Mouse (Mus musculus): ENCODE data around the gene Bmp2k. TPM values are rescaled to one million over a fixed set of nuclear protein-coding genes. Genes with fewer than 3 reads are reported as not detected.
A peak's percentile ranks its signal among the peaks of the same experiment; 100 is the strongest.

The Bmp2k gene
- polyA plus RNA-seq, 1 experiment from 2014 or later = 12.5 TPM

DNA sequence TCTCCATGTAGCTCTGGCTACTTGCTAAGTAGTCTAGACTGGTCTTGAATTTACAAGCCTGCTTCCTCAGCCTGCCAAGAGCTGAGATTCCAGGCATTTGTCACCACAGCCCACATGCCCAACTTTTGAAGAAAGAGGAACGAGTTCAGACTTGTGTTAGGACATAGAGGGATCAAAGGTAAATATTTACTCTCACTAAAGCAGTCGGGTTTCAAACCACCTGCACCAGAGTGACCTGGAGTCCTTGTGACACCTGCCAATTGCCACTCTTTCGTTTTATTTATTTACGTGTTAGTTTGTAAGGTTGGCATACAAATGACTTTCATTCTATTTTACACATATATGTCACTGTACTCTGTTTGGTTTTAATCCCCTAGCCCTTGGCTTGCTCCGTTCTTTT lies 36.4 kb upstream of the Bmp2k start:
- WGBS = 41% methylated on average over 5 of the region's 5 CpGs
- Histone ChIP-seq H3K27me3 (replicated peaks; ENCODE audit: control insufficient read depth, insufficient read depth, low read length) (no peaks in the 10 kb centered on the region), H3K9ac (ENCODE audit: low read depth, low read length) (no peak overlapping the region), H3K27ac (ENCODE audit: low read length) (no peak overlapping the region), H3K4me3 (ENCODE audit: low read length) (no peak overlapping the region), H3K9me3 (ENCODE audit: control insufficient read depth, low read length) (no peaks in the 10 kb centered on the region), H3K4me2 (ENCODE audit: low read depth, low read length) (no peak overlapping the region), H3K4me1 (ENCODE audit: control insufficient read depth, insufficient read depth, low read length) (peaks cover 8% of the 10 kb centered on the region), H3K36me3 (ENCODE audit: control insufficient read depth, insufficient read depth, low read length) (no peaks in the 10 kb centered on the region)
- no peak for ATAC-seq

DNA sequence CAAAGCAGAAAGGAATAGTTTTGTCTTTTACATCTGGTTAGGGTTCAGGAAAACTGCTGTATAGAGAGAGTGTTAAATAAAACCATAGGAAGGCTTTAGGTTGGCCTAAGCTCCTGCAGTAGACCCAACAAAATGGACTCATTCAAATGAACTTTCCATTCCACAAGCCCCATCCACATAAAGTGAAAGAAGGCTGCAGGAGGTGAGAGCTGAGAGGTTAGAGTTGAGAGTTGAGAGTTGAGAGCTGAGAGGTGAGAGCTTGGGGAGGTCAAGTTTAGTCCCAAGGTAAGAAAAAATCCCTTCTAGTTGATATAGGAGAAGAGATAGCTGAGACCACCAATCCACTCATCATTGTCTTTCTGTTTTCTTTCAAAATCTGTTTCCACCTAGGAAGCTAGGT lies 35.6 kb upstream of the Bmp2k start:
- H3K36me3 ChIP-seq (ENCODE audit: control insufficient read depth, insufficient read depth, low read length) = no peaks in the 10 kb centered on the region
- H3K27ac ChIP-seq (ENCODE audit: low read length) = no peak overlapping the region

DNA sequence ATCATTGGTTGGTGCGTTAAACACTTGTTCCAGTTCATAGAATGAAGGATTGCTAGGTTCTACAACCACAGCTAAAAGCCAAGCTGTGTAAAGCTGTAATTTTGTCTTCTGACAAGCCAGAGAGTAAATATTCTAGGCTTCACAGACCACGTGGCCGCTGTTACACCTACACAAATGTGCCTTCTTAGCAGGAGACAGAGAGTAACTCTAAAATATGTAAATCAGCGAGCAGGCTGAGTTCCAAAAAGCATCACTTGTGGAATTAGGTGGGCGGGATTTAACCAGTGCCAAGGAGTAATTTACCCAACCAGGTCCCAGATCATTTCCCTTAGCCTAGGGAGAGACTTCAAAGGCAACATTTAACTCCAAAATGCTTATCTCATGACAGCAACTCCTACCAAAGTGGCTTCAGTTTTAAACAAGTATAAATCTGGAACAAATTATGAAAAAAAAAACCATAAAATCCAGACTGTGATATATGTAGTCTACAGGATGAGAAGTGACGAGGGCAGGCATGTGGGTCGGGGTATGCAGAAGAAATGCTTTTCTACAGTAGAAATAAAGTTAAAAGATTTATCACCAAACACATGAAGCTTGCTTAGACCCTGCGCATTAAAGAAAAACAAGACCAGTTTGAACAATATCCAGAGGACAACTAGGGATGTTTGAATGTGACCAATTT lies 35.1 kb upstream of the Bmp2k start:
- no peak for ATAC-seq
- no peak overlapping the region for H3K4me2 ChIP-seq (ENCODE audit: low read depth, low read length)
- 53% methylated on average over 8 of the region's 8 CpGs for WGBS

More for the DNA sequence above, 35.6 kb upstream of the Bmp2k start:
- H3K4me2 ChIP-seq (ENCODE audit: low read depth, low read length) = no peak overlapping the region
- H3K9me3 ChIP-seq (ENCODE audit: control insufficient read depth, low read length) = no peaks in the 10 kb centered on the region
- no peaks in the 10 kb centered on the region for H3K27me3 ChIP-seq (replicated peaks; ENCODE audit: control insufficient read depth, insufficient read depth, low read length)
- H3K4me3 ChIP-seq (ENCODE audit: low read length) = no peak overlapping the region
- peaks cover 8% of the 10 kb centered on the region for H3K4me1 ChIP-seq (ENCODE audit: control insufficient read depth, insufficient read depth, low read length)
- no peak overlapping the region for H3K9ac ChIP-seq (ENCODE audit: low read depth, low read length)
- no peak for ATAC-seq

DNA sequence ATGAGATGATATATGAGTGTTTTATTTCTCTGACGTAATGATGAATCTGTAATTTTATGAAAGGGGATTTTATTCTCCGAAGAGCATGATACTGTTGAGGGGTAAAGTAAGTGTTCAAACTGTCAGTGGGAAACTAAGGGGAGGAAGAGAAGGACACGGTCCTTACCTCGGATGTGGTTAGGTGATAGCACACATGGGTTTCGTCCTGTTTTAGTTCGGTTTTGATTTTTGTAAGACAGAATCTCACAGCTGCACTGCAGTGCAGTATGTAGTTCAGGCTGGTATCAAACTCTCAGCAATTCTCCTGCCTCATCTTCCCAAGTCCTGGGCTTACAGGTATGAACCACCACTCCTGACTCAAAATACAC lies 34.6 kb upstream of the Bmp2k start:
- H3K9ac ChIP-seq (ENCODE audit: low read depth, low read length) = no peak overlapping the region
- H3K27me3 ChIP-seq (replicated peaks; ENCODE audit: control insufficient read depth, insufficient read depth, low read length) = no peaks in the 10 kb centered on the region
- ATAC-seq = no peak
- no peaks in the 10 kb centered on the region for H3K36me3 ChIP-seq (ENCODE audit: control insufficient read depth, insufficient read depth, low read length)
- H3K9me3 ChIP-seq (ENCODE audit: control insufficient read depth, low read length) = no peaks in the 10 kb centered on the region
- no peak overlapping the region for H3K4me2 ChIP-seq (ENCODE audit: low read depth, low read length)
- H3K4me1 ChIP-seq (ENCODE audit: control insufficient read depth, insufficient read depth, low read length) = peaks cover 8% of the 10 kb centered on the region
- no peak overlapping the region for H3K4me3 ChIP-seq (ENCODE audit: low read length)
- no peak overlapping the region for H3K27ac ChIP-seq (ENCODE audit: low read length)
- WGBS = 75% methylated on average over 6 of the region's 6 CpGs

More for the DNA sequence above, 35.1 kb upstream of the Bmp2k start:
- no peak overlapping the region for H3K27ac ChIP-seq (ENCODE audit: low read length)
- H3K9me3 ChIP-seq (ENCODE audit: control insufficient read depth, low read length) = no peaks in the 10 kb centered on the region
- peaks cover 8% of the 10 kb centered on the region for H3K4me1 ChIP-seq (ENCODE audit: control insufficient read depth, insufficient read depth, low read length)
- H3K36me3 ChIP-seq (ENCODE audit: control insufficient read depth, insufficient read depth, low read length) = no peaks in the 10 kb centered on the region
- no peak overlapping the region for H3K4me3 ChIP-seq (ENCODE audit: low read length)
- no peaks in the 10 kb centered on the region for H3K27me3 ChIP-seq (replicated peaks; ENCODE audit: control insufficient read depth, insufficient read depth, low read length)
- H3K9ac ChIP-seq (ENCODE audit: low read depth, low read length) = no peak overlapping the region

DNA sequence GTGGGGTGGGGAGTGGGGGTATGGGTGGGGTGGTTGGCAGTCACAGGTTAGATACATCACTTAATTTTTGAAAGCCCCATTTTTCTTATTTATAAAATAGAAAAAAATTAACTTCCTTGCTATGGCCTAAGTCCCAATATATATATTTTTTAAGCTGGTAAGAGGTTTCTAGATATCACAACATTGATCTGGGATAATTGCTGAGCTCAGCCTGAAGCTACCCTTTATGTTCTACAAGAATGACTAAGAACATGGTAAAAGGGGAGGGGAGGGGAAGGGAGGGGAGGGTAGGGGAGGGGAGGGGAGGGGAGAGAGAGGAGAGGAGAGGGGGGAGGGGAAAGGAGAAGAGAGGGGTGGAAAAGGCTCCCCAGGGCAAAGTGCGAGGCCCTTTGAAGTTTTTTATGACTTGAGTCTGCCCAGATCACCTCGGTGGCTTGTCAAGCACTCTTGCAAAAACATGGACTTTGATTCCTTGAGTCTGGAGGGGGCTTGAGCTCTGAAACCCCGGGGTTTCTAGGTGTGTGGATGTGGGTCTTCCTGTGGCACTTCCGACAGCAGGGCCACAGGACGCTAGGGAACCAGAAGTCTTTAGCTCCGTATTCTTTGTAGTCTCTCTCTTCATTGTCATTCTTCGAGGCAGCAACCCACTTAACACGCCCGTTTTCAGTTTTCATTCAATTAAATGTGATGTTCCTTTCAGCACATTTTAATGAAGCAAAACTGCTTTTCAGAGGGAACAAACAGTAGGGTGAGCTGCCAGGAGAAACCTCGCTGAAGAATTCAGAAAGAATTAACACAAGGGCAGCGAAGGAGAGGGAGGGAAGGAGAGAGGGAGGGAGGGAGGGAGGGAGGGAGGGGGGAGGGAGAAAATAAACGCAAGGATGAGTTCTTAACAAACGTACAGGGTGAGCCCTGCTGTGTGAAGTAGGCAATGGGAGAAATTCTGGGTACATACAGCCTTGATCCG lies 33.1 kb upstream of the Bmp2k start:
- peak overlapping the region; percentile 41; the same call in 1 of the 2 replicates for H3K9ac ChIP-seq (ENCODE audit: low read depth, low read length)
- H3K36me3 ChIP-seq (ENCODE audit: control insufficient read depth, insufficient read depth, low read length) = no peaks in the 10 kb centered on the region
- H3K4me3 ChIP-seq (ENCODE audit: low read length) = peak overlapping the region; percentile 24
- no peaks in the 10 kb centered on the region for H3K27me3 ChIP-seq (replicated peaks; ENCODE audit: control insufficient read depth, insufficient read depth, low read length)
- peak overlapping the region; percentile 52 for H3K4me2 ChIP-seq (ENCODE audit: low read depth, low read length)
- no peaks in the 10 kb centered on the region for H3K9me3 ChIP-seq (ENCODE audit: control insufficient read depth, low read length)
- ATAC-seq = peak; percentile 87
- WGBS = 6% methylated on average over 14 of the region's 14 CpGs
- peak overlapping the region; percentile 92 for H3K27ac ChIP-seq (ENCODE audit: low read length)
- peaks cover 15% of the 10 kb centered on the region for H3K4me1 ChIP-seq (ENCODE audit: control insufficient read depth, insufficient read depth, low read length)

DNA sequence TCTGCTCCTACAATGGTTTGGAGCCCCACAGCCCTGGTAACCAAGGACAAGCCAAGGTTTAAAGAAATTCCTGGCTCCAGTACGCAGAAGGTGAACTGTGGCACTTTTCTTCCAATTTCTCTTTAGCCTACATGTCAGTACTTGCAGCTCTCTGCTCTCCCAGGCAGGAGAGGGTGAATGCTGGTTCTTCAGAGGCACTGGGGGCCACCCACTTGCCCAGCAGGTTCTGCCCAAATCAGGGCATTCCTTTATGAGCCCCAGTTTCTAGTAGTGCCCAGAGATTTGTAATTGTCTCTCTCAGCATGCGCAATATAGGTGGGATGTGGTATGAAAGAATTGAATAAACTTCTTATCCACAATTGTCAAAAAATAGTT lies 32.5 kb upstream of the Bmp2k start:
- peak; percentile 7 for ATAC-seq
- H3K36me3 ChIP-seq (ENCODE audit: control insufficient read depth, insufficient read depth, low read length) = no peaks in the 10 kb centered on the region
- no peak overlapping the region for H3K4me3 ChIP-seq (ENCODE audit: low read length)
- peak overlapping the region; percentile 41; the same call in 1 of the 2 replicates for H3K9ac ChIP-seq (ENCODE audit: low read depth, low read length)
- H3K27me3 ChIP-seq (replicated peaks; ENCODE audit: control insufficient read depth, insufficient read depth, low read length) = no peaks in the 10 kb centered on the region
- WGBS = 58% methylated on average over 2 of the region's 2 CpGs
- peak overlapping the region; percentile 52 for H3K4me2 ChIP-seq (ENCODE audit: low read depth, low read length)
- H3K4me1 ChIP-seq (ENCODE audit: control insufficient read depth, insufficient read depth, low read length) = peaks cover 17% of the 10 kb centered on the region
- H3K9me3 ChIP-seq (ENCODE audit: control insufficient read depth, low read length) = no peaks in the 10 kb centered on the region
- peak overlapping the region; percentile 92 for H3K27ac ChIP-seq (ENCODE audit: low read length)

DNA sequence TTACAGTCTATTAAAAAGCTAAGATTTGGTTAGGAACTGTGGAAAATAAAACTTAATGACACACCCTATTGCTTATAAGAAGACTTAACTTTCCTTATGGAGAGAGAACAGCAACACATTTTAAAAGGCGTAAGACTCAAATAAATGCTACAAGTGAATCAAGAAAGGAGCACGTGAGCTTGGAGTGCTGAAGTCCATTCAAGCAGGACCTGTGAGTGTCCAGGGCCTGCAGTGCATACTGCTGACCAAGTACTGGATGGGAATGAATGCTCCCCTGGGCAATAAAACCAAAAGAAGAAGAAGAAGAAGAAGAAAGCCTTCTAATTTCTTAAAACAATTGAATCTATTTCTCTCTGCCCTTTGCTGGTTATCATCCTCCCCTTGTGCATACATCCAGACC lies 32.0 kb upstream of the Bmp2k start:
- Histone ChIP-seq H3K9ac (ENCODE audit: low read depth, low read length) (no peak overlapping the region), H3K27ac (ENCODE audit: low read length) (no peak overlapping the region), H3K9me3 (ENCODE audit: control insufficient read depth, low read length) (no peaks in the 10 kb centered on the region), H3K4me3 (ENCODE audit: low read length) (no peak overlapping the region), H3K4me1 (ENCODE audit: control insufficient read depth, insufficient read depth, low read length) (peaks cover 17% of the 10 kb centered on the region), H3K36me3 (ENCODE audit: control insufficient read depth, insufficient read depth, low read length) (no peaks in the 10 kb centered on the region), H3K27me3 (replicated peaks; ENCODE audit: control insufficient read depth, insufficient read depth, low read length) (no peaks in the 10 kb centered on the region), H3K4me2 (ENCODE audit: low read depth, low read length) (no peak overlapping the region)
- ATAC-seq = no peak; the same call in 1 of the 2 replicates
- 74% methylated on average over 2 of the region's 2 CpGs for WGBS

DNA sequence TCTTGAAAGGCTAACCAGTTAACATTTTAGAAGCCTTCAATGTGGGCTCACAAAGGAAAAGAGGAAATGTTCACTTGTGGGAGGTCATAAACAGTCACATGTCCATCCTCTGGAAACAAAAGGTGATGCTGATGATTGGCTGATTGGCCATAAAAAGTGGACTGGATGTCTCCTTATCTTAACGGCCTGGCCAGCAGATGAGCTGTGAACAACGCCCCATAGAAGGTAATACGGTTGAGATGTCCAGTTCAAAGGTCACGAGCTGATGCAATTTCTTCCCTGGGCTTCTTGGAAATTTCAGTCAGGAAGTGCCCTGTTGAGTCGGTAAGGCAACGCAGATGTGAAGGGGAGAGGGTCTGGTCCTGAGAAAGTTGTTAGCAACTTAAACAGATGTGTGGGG lies 28.9 kb upstream of the Bmp2k start:
- Histone ChIP-seq H3K36me3 (ENCODE audit: control insufficient read depth, insufficient read depth, low read length) (no peaks in the 10 kb centered on the region), H3K4me3 (ENCODE audit: low read length) (no peak overlapping the region), H3K4me1 (ENCODE audit: control insufficient read depth, insufficient read depth, low read length) (peaks cover 9% of the 10 kb centered on the region), H3K9me3 (ENCODE audit: control insufficient read depth, low read length) (no peaks in the 10 kb centered on the region), H3K27ac (ENCODE audit: low read length) (peak overlapping the region; percentile 80), H3K27me3 (replicated peaks; ENCODE audit: control insufficient read depth, insufficient read depth, low read length) (no peaks in the 10 kb centered on the region), H3K9ac (ENCODE audit: low read depth, low read length) (no peak overlapping the region), H3K4me2 (ENCODE audit: low read depth, low read length) (peak overlapping the region; percentile 10; the same call in 1 of the 2 replicates)
- WGBS = 11% methylated on average over 6 of the region's 6 CpGs
- ATAC-seq = peak; percentile 47

DNA sequence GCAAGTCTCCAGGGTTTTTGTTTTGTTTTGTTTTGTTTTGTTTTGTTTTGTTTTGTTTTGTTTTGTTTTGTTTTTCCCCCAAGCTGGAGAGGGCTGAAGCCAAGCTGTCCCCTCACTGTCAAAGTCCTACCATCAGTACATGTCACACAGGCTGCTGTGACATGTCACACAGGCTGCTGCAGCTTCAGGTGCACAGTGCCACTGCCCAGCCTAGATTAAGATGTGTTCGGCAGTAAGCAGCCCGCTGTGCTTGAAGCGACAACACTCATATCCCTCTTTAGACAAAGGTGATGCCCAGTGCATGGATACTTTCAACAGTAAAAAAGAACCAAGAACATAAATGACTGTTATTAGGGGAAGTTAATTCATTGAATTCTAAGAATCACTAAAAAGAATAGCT lies 28.5 kb upstream of the Bmp2k start:
- peak overlapping the region; percentile 10; the same call in 1 of the 2 replicates for H3K4me2 ChIP-seq (ENCODE audit: low read depth, low read length)

More for the DNA sequence above, 28.5 kb upstream of the Bmp2k start:
- Histone ChIP-seq H3K27me3 (replicated peaks; ENCODE audit: control insufficient read depth, insufficient read depth, low read length) (no peaks in the 10 kb centered on the region), H3K9ac (ENCODE audit: low read depth, low read length) (no peak overlapping the region), H3K36me3 (ENCODE audit: control insufficient read depth, insufficient read depth, low read length) (no peaks in the 10 kb centered on the region), H3K9me3 (ENCODE audit: control insufficient read depth, low read length) (no peaks in the 10 kb centered on the region), H3K4me1 (ENCODE audit: control insufficient read depth, insufficient read depth, low read length) (peaks cover 9% of the 10 kb centered on the region), H3K27ac (ENCODE audit: low read length) (peak overlapping the region; percentile 80), H3K4me3 (ENCODE audit: low read length) (no peak overlapping the region)
- ATAC-seq = 0 out of 2 replicates have a peak, but pooled peaks have one; percentile 32
- WGBS = 58% methylated on average over 3 of the region's 3 CpGs
